Mouse (Mus musculus) common myeloid progenitor, adult 5-6 weeks (primary cell): Measurements from ENCODE around the gene Ppp1r2. TPM values are rescaled to one million over a fixed set of nuclear protein-coding genes. Genes with fewer than 3 reads are reported as not detected.
"Not testable (repeated sequence)": the region's sequence is repeated elsewhere in the genome, so short reads cannot be mapped to it uniquely, and the experiment has no call there.

ENCODE experiments used
- ATAC-seq: replicated peaks from 2 replicates; pipeline ENCODE4 v1.8.0; 2016; ENCODE audit warnings: low read depth, mild to moderate bottlenecking, moderate TSS enrichment, inconsistent platforms; ENCODE audit not compliant: poor library complexity, severe bottlenecking
- total RNA-seq: library from RNA; stranded (forward); fragments of 200-1000, 187-1606 nt; gene quantifications from 2 replicates; pipeline ENCODE4 v1.2.3, GENCODE M21; 2017

Gene Ppp1r2
- total RNA-seq: 42.0 and 47.7 TPM in 2 replicates

DNA sequence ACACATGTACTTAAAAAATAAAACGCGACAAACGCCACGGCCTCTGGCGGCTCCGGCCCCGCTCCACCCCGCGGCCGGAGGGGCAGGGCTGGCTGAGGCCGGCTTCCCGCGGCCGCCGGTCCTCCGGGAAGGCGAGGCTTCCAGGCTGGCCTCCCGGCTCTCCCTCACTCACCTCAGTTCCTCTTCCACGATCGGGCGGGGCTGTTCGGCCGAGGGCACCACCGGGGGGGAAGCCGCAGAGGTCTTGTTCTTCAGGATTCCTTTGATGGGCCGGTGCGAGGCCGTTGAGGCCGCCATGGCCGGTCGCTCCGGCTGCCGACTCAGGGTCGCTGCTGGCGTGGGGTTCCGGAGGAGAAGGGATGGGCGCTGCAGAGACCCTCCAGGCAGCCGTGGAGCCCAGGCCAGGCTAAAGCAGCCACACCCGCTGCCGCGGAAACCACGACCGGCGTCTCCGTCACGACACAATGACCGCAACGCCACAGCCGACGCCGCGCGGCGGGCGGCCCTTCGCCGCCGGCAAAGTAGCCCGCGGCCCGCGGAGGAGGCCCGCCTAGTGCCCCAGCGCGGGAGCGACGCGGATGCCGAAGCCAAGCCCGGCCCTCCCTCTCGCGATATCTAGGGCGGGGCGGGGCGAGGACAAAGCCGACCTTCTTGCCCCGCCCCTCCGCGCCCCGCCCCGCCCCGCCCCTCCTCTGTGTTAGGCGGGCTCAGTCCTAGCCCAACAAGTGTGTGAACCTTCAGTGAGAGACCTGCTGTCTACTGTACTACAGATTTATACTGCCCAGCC, at the start of gene Ppp1r2:
Gene Ppp1r2 (minus strand): TSS at position 604 of the 787 bp plus-strand sequence.
- ATAC-seq: peak; percentile 95

GRCm38 (mm10) chr16:31321501-31321900, 46.4 kb upstream of the Ppp1r2 start:
- no peak for ATAC-seq

- ATAC-seq: no peak
These were observed 45.9 kb upstream of the Ppp1r2 start for GRCm38 (mm10) chr16:31320954-31321353.

- not testable (repeated sequence) for ATAC-seq
These were observed 44.6 kb upstream of the Ppp1r2 start for GRCm38 (mm10) chr16:31319723-31320122.

DNA sequence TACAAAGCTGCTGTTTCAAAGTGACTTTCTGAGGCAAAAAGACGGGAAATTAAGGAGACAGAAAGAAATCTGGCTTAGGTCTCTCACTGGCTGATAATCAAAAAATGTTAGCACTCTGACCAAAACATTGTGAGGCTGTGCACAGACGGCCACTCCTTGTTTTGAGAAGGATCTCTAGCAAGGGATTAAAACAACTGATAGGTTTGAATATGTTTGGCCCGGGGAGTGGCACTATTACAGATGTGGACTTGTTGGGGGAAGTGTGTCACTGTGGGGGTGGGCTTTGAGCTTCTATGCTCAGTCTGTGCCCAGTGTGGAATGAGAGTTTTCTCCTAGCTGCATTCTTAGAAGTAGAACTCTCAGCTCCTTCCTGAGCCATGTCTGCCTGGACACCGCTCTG, 44.2 kb upstream of the Ppp1r2 start:
- no peak for ATAC-seq

DNA sequence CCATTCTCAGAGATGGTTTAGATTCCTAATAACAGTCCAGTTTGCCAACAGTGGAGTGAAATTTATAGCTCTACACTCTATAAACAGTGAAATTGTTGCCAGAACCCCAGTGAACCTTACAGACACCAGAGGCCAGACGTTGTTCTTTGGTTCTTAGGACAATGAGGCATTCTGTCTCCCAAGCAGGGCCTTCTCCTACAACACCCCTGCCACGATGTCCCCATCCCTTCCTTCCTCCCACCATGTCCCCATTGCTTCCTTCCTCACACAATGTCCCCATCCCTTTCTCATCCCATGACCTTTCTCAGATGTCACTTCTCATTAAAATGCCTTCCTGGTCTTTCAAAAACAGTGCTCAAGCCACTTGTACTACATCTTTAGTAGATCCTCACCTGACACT, 43.3 kb upstream of the Ppp1r2 start:
- no peak for ATAC-seq

- ATAC-seq: not testable (repeated sequence)
These were observed 41.4 kb upstream of the Ppp1r2 start for GRCm38 (mm10) chr16:31316246-31317143.

- ATAC-seq: no peak
These were observed 40.2 kb upstream of the Ppp1r2 start for GRCm38 (mm10) chr16:31315294-31315693.

DNA sequence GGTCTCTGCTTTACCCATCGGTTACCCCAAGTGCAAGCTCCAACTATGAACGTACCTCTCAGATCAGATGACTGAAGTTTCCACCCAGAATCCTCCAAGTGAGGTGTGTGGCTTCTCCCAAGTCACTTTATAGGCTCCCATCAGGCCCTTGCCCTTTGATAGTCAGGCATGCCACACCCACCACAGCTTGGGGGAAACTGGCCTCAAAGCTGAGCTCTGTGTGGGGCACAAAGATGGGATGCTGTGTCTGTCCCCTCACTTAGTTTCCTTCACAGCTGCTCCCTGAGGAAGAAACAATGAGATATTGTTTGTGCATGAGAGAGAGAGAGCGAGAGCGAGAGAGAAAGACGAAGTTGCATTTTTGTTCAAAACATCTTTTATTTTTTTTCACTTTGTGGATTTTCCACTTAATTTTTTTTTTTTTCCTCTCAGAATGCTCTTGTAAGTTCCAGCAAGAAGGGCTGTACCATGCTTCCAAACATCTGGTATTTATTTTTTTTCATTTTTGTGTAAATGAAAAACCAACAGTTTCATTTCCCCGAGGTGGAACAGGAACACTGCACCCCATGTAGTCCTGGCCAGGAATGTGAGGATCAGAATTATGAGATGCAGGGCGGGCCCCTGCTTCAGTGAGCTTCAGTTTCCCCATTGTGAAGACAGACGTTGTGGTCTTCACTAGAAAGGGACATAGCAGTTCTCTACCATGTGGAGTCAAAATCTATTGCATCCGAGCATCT, 39.6 kb upstream of the Ppp1r2 start, which contains the start of gene Apod:
Gene Apod (minus strand): TSS at position 312 of the 737 bp plus-strand sequence.
- ATAC-seq: no peak

DNA sequence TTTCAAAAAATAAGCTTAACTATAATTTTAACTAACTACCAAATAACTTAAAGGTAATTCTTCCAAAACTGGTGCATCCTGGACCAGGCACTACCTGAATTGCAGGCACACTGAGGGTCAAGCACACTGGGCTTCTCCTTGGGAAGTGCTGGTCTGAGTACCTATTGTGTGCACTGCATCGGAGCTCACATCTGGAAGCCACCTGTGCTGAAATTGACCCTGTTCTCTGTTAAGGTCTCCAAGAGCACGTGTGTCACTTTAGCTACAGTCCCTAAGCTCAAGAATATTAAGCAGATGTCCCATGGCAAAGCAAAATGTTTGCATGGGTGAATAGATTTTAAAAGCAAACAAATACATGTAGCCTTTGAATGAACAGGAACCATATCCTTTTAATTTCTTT, 38.5 kb upstream of the Ppp1r2 start:
- ATAC-seq: no peak

GRCm38 (mm10) chr16:31312296-31312695, 37.2 kb upstream of the Ppp1r2 start:
- no peak for ATAC-seq

- no peak for ATAC-seq
These were observed 30.3 kb upstream of the Ppp1r2 start for GRCm38 (mm10) chr16:31305199-31305919.

GRCm38 (mm10) chr16:31303276-31303675, 28.2 kb upstream of the Ppp1r2 start:
- no peak for ATAC-seq

DNA sequence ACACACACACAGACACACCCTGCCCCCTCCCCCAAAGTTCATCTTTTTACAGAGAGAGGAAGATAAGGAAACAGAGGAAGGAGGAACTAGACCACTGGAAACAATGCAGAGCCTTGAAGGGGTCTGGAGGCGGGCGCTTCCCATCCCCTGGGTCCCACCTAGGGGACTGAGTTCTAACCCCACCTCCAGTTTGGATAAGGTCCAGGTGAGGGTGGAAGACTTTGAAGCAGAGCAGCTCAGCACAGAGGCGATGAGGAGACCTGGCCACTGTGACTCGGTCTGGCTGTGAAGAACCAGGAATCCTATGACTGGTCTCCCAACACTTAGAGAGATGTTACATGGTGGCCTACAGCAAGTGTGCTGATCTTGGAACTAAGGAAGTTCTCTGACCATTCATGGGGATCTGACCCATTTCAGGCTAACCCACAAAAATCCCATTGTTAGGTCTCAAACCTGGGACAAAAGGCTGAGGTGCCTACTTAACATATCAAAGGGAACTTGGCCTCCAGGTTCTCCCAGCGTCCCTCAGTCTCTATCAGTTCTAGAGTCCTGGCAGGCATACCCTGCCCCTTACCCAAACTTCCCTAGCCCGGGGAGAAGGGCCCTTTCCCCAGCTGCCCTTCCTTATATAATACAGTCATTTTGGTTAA, 25.9 kb upstream of the Ppp1r2 start:
- no peak for ATAC-seq

DNA sequence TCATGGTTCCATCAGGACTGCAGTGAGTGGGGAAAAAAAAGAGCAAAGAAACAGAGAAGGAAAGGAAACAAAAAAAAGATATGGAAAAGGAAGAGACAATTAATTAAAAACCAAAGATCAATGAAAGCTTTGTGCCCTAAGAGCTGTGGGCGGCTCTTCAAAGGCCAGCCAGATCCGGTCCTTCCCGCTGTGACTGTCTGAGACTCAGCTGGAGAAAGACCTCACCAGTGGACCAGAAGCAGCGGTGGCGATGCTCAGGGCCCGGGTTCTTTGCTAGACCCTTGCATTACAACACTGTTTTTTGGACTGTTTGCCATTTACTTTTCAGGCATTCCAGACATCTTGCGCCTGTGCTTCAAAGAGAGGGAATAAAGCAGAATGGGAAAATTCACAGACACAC, 25.4 kb upstream of the Ppp1r2 start:
- ATAC-seq: no peak

GRCm38 (mm10) chr16:31299960-31300353, 24.9 kb upstream of the Ppp1r2 start:
- ATAC-seq: no peak

- no peak for ATAC-seq
These were observed 24.3 kb upstream of the Ppp1r2 start for GRCm38 (mm10) chr16:31299164-31299959.

GRCm38 (mm10) chr16:31297113-31297512, 22.0 kb upstream of the Ppp1r2 start:
- no peak for ATAC-seq
